Mouse (Mus musculus) CH12.LX (cell line): ENCODE measurements at regions not wholly inside any gene's neighbourhood (a gene's known extent, or its start where the extent isn't known, plus 50 kb on each side); places are given as distances from the start of the nearest gene placed in this dataset.

Source experiments
- DNase-seq: peaks from one replicate; pipeline ENCODE4 v3.0.0-alpha.2; 2013; ENCODE audit errors: extremely low read depth
- H3K27ac ChIP-seq: 2 replicates; pipeline ENCODE4 v1.5.1; 2012; ENCODE audit warnings: low read depth, mild to moderate bottlenecking, control low read depth, moderate library complexity; ENCODE audit not compliant: insufficient read depth
- H3K27me3 ChIP-seq: replicated peaks from 2 replicates; pipeline ENCODE3; 2012; ENCODE audit warnings: inconsistent platforms
- H3K36me3 ChIP-seq, 2 experiments: replicated peaks in 1 of 2; 2 replicates each; pipeline versions ENCODE3 to v1.6.1; 2012; ENCODE audit warnings: inconsistent platforms in 1 of 2, low read length in 1 of 2, mild to moderate bottlenecking in 1 of 2, mixed read lengths in 1 of 2, moderate library complexity in 1 of 2; ENCODE audit not compliant: control insufficient read depth in 1 of 2, insufficient read depth in 1 of 2
- H3K4me1 ChIP-seq, 2 experiments: 2 replicates each; pipeline ENCODE4 v1.6.1; 2012; ENCODE audit warnings: inconsistent platforms in 1 of 2, moderate library complexity in 1 of 2; ENCODE audit not compliant: insufficient read depth in 2 of 2, control insufficient read depth in 1 of 2
- H3K4me2 ChIP-seq: 2 replicates; pipeline ENCODE4 v1.6.1; 2012; ENCODE audit warnings: low read depth, mild to moderate bottlenecking, control low read depth; ENCODE audit not compliant: poor library complexity, insufficient read depth, severe bottlenecking
- H3K4me3 ChIP-seq, 3 experiments: fragments of 150-350 bp in 1 of 3; sonication (generic) in 1 of 3; replicated peaks in 1 of 3; 2 replicates each; pipeline versions ENCODE3 to v1.5.1; 2011 to 2012; ENCODE audit warnings: low read depth in 2 of 3, low read length in 2 of 3, mild to moderate bottlenecking in 2 of 3, moderate library complexity in 2 of 3, control low read depth in 1 of 3, improper control_type of control experiment in 1 of 3, inconsistent platforms in 1 of 3, mixed read lengths in 1 of 3; ENCODE audit not compliant: poor library complexity in 1 of 3
- H3K79me2 ChIP-seq: replicated peaks from 2 replicates; pipeline ENCODE4 v1.6.1; 2012; ENCODE audit warnings: mild to moderate bottlenecking, moderate library complexity; ENCODE audit not compliant: control insufficient read depth, poor library complexity, insufficient read depth, severe bottlenecking; ENCODE audit errors: extremely low read depth
- H3K9ac ChIP-seq: 2 replicates; pipeline ENCODE4 v1.6.1; 2012; ENCODE audit warnings: low read depth, mild to moderate bottlenecking, control low read depth, moderate library complexity; ENCODE audit not compliant: insufficient read depth
- H3K9me3 ChIP-seq: replicated peaks from 2 replicates; pipeline ENCODE3; 2012; ENCODE audit warnings: low read length, inconsistent platforms, mixed read lengths
- BHLHE40 ChIP-seq: IDR thresholded peaks from 2 replicates; pipeline ENCODE4 v1.6.1; 2011; ENCODE audit warnings: mild to moderate bottlenecking, low read depth, low read length, improper control_type of control experiment
- CHD1 ChIP-seq: IDR thresholded peaks from 2 replicates; pipeline ENCODE4 v1.6.1; 2012; ENCODE audit warnings: low read depth, low read length, improper control_type of control experiment, inconsistent platforms
- E2F4 ChIP-seq: IDR thresholded peaks from 2 replicates; pipeline ENCODE4 v1.6.1; 2011; ENCODE audit warnings: low read depth, low read length, improper control_type of control experiment; ENCODE audit not compliant: insufficient replicate concordance
- ELF1 ChIP-seq: IDR thresholded peaks from 2 replicates; pipeline ENCODE4 v1.6.1; 2014; ENCODE audit warnings: low read depth, mild to moderate bottlenecking, inconsistent platforms, low read length, improper control_type of control experiment
- EP300 ChIP-seq: IDR thresholded peaks from 2 replicates; pipeline ENCODE4 v1.6.1; 2011; ENCODE audit warnings: low read length, improper control_type of control experiment
- ETS1 ChIP-seq: conservative IDR thresholded peaks from 2 replicates; pipeline ENCODE4 v1.6.1; 2012; ENCODE audit warnings: low read depth, mild to moderate bottlenecking, inconsistent platforms, low read length, improper control_type of control experiment, moderate library complexity
- GABPA ChIP-seq: IDR thresholded peaks from 2 replicates; pipeline ENCODE4 v1.6.1; 2012; ENCODE audit warnings: low read depth, low read length, improper control_type of control experiment, inconsistent platforms; ENCODE audit not compliant: insufficient replicate concordance
- HCFC1 ChIP-seq: IDR thresholded peaks from 2 replicates; pipeline ENCODE4 v1.6.1; 2012; ENCODE audit warnings: low read depth, mild to moderate bottlenecking, inconsistent platforms, low read length, improper control_type of control experiment
- IRF4 ChIP-seq: IDR thresholded peaks from 2 replicates; pipeline ENCODE4 v1.6.1; 2014; ENCODE audit warnings: low read depth, mild to moderate bottlenecking, inconsistent platforms, low read length, improper control_type of control experiment
- JUN ChIP-seq: IDR thresholded peaks from 2 replicates; pipeline ENCODE4 v1.6.1; 2011; ENCODE audit warnings: low read depth, mild to moderate bottlenecking, low read length, improper control_type of control experiment, moderate library complexity; ENCODE audit not compliant: insufficient read depth
- JUND ChIP-seq: conservative IDR thresholded peaks from 2 replicates; pipeline ENCODE4 v1.6.1; 2011; ENCODE audit warnings: low read depth, low read length, improper control_type of control experiment
- KAT2A ChIP-seq: IDR thresholded peaks from 2 replicates; pipeline ENCODE4 v1.6.1; 2012; ENCODE audit warnings: low read length, improper control_type of control experiment, inconsistent platforms; ENCODE audit not compliant: insufficient replicate concordance
- MAFK ChIP-seq: IDR thresholded peaks from 2 replicates; pipeline ENCODE4 v1.6.1; 2011; ENCODE audit warnings: low read length, improper control_type of control experiment; ENCODE audit not compliant: insufficient replicate concordance
- MAX ChIP-seq: IDR thresholded peaks from 2 replicates; pipeline ENCODE4 v1.6.1; 2011; ENCODE audit warnings: low read length, improper control_type of control experiment
- MAZ ChIP-seq: IDR thresholded peaks from 2 replicates; pipeline ENCODE4 v1.6.1; 2012; ENCODE audit warnings: low read depth, mild to moderate bottlenecking, inconsistent platforms, low read length, improper control_type of control experiment, moderate library complexity
- MEF2A ChIP-seq: IDR thresholded peaks from 2 replicates; pipeline ENCODE4 v1.6.1; 2014; ENCODE audit warnings: low read depth, mild to moderate bottlenecking, inconsistent platforms, low read length, improper control_type of control experiment, borderline replicate concordance
- MXI1 ChIP-seq: IDR thresholded peaks from 2 replicates; pipeline ENCODE4 v1.6.1; 2011; ENCODE audit warnings: mild to moderate bottlenecking, low read depth, low read length, improper control_type of control experiment
- NELFE ChIP-seq: IDR thresholded peaks from 2 replicates; pipeline ENCODE4 v1.6.1; 2011; ENCODE audit warnings: low read depth, low read length, improper control_type of control experiment
- PAX5 ChIP-seq: IDR thresholded peaks from 2 replicates; pipeline ENCODE4 v1.6.1; 2012; ENCODE audit warnings: low read length, inconsistent platforms, mixed read lengths
- POLR2A ChIP-seq: IDR thresholded peaks from 2 replicates; pipeline ENCODE4 v1.6.1; 2011; ENCODE audit warnings: low read depth, mild to moderate bottlenecking, improper control_type of control experiment, low read length
- POLR2AphosphoS2 ChIP-seq: IDR thresholded peaks from 2 replicates; pipeline ENCODE4 v1.6.1; 2011; ENCODE audit warnings: low read depth, low read length, improper control_type of control experiment
- RAD21 ChIP-seq: IDR thresholded peaks from 2 replicates; pipeline ENCODE4 v1.6.1; 2011; ENCODE audit warnings: low read depth, mild to moderate bottlenecking, low read length, improper control_type of control experiment, moderate library complexity
- SIN3A ChIP-seq: IDR thresholded peaks from 2 replicates; pipeline ENCODE4 v1.6.1; 2012; ENCODE audit warnings: low read length, improper control_type of control experiment, inconsistent platforms
- SMC3 ChIP-seq: IDR thresholded peaks from 2 replicates; pipeline ENCODE4 v1.6.1; 2011; ENCODE audit warnings: low read depth, low read length, improper control_type of control experiment
- TBP ChIP-seq: conservative IDR thresholded peaks from 2 replicates; pipeline ENCODE4 v1.6.1; 2011; ENCODE audit warnings: low read depth, low read length, improper control_type of control experiment
- TCF12 ChIP-seq: IDR thresholded peaks from 2 replicates; pipeline ENCODE4 v1.6.1; 2014; ENCODE audit warnings: low read depth, mild to moderate bottlenecking, inconsistent platforms, low read length, improper control_type of control experiment
- UBTF ChIP-seq: IDR thresholded peaks from 2 replicates; pipeline ENCODE4 v1.6.1; 2012; ENCODE audit warnings: low read depth, mild to moderate bottlenecking, inconsistent platforms, low read length, improper control_type of control experiment, moderate library complexity
- USF1 ChIP-seq: IDR thresholded peaks from 2 replicates; pipeline ENCODE4 v1.6.1; 2014; ENCODE audit warnings: low read depth, mild to moderate bottlenecking, inconsistent platforms, low read length, improper control_type of control experiment
- ZC3H11A ChIP-seq: IDR thresholded peaks from 2 replicates; pipeline ENCODE4 v1.6.1; 2012; ENCODE audit warnings: low read depth, mild to moderate bottlenecking, inconsistent platforms, low read length, improper control_type of control experiment
- ZKSCAN1 ChIP-seq: IDR thresholded peaks from 2 replicates; pipeline ENCODE4 v1.6.1; 2012; ENCODE audit warnings: low read depth, inconsistent platforms, low read length, improper control_type of control experiment, borderline replicate concordance
- ZMIZ1 ChIP-seq: IDR thresholded peaks from 2 replicates; pipeline ENCODE4 v1.6.1; 2012; ENCODE audit warnings: low read depth, mild to moderate bottlenecking, inconsistent platforms, low read length, improper control_type of control experiment
- ZNF384 ChIP-seq: IDR thresholded peaks from 2 replicates; pipeline ENCODE4 v1.6.1; 2012; ENCODE audit warnings: low read depth, low read length, improper control_type of control experiment, inconsistent platforms
- dilution Hi-C: fragments of 300-500 bp; cut with MboI; formaldehyde crosslinking; loops from 2 replicates; pipeline ENCODE4 v1.14.3; 2020; ENCODE audit warnings: low sequenced_read_pairs; ENCODE audit not compliant: extremely low pct_unique_long_range_greater_than_20kb, extremely low pct_ligation_motif_present
- in situ Hi-C: fragments of 300-500 bp; cut with MboI; formaldehyde crosslinking; loops from 3 replicates; pipeline ENCODE4 v1.14.3; 2019; ENCODE audit warnings: low sequenced_read_pairs, low pct_ligation_motif_present, low pct_unique_long_range_greater_than_20kb, mixed read lengths

GRCm38 (mm10) chr13:51324714-51325113, 83.7 kb upstream of the S1pr3 start:
- TF ChIP-seq JUN: no peak
- TF ChIP-seq UBTF: 0 out of 2 replicates have a peak, but pooled peaks have one; percentile 10
- no peak overlapping the region for H3K4me3 ChIP-seq
- H3K4me2 ChIP-seq: no peak overlapping the region
- H3K4me1 ChIP-seq: peaks cover 39 to 71% of the 10 kb centered on the region in 2 experiments
- no peaks in the 10 kb centered on the region for H3K36me3 ChIP-seq
- in situ Hi-C loops (loop anchor here (5.0 to 25.0 kb wide), 3 partner anchors 50 to 387 kb away; no protein-coding TSS in a partner anchor), dilution Hi-C loops (no loop called here)
- H3K27ac ChIP-seq: no peak overlapping the region
- no peaks in the 10 kb centered on the region for H3K9me3 ChIP-seq
- no peak overlapping the region for H3K9ac ChIP-seq
- peak; percentile 12 for DNase-seq
- H3K27me3 ChIP-seq: no peaks in the 10 kb centered on the region
- H3K79me2 ChIP-seq: no peaks in the 10 kb centered on the region

- Histone ChIP-seq H3K36me3 (no peaks in the 10 kb centered on the region), H3K4me2 (peak overlapping the region; percentile 34), H3K9me3 (no peaks in the 10 kb centered on the region), H3K27me3 (no peaks in the 10 kb centered on the region), H3K79me2 (no peaks in the 10 kb centered on the region), H3K4me1 (peaks cover 39 to 76% of the 10 kb centered on the region in 2 experiments), H3K9ac (no peak overlapping the region), H3K4me3 (no peak overlapping the region), H3K27ac (no peak overlapping the region)
- dilution Hi-C loops: no loop called here
- DNase-seq: peak; percentile 92
- in situ Hi-C loops: loop anchor here (10.0 kb wide), 1 partner anchor 50 kb away; no protein-coding TSS in a partner anchor
- TF ChIP-seq MXI1 (0 out of 2 replicates have a peak, but pooled peaks have one; percentile 54), RAD21 (peak; percentile 11), POLR2A (no peak), HCFC1 (no peak), ZC3H11A (no peak), TCF12 (peak; percentile 91), CHD1 (no peak), JUN (no peak), ELF1 (peak; percentile 44; the same call in 1 of the 2 replicates), ETS1 (peak; percentile 90), ZKSCAN1 (no peak), PAX5 (no peak), MAX (no peak; the same call in 1 of the 2 replicates), MAFK (peak; percentile 89), SIN3A (peak; percentile 43; the same call in 1 of the 2 replicates), BHLHE40 (peak; percentile 87), ZMIZ1 (0 out of 2 replicates have a peak, but pooled peaks have one; percentile 50), NELFE (peak; percentile 39; the same call in 1 of the 2 replicates), JUND (no peak; the same call in 1 of the 2 replicates), POLR2AphosphoS2 (no peak), EP300 (no peak), IRF4 (peak; percentile 71), KAT2A (0 out of 2 replicates have a peak, but pooled peaks have one; percentile 45), UBTF (no peak), TBP (0 out of 2 replicates have a peak, but pooled peaks have one; percentile 35), GABPA (no peak), SMC3 (peak; percentile 39), USF1 (no peak), MEF2A (peak; percentile 73; the same call in 1 of the 2 replicates), E2F4 (no peak), ZNF384 (no peak), MAZ (peak; percentile 81)
These were observed 83.1 kb upstream of the S1pr3 start for GRCm38 (mm10) chr13:51325298-51325697.
